Mouse (Mus musculus): Measurements from ENCODE around the gene Sh2d6.

GRCm38 (mm10) chr6:72553079-72553412 is 31.5 kb upstream of the Sh2d6 start:
- TF ChIP-seq POLR2A (IDR thresholded peaks at IDR 0.05; ENCODE audit: control insufficient read depth, low read depth, low read length) (no peak), CTCF (IDR thresholded peaks at IDR 0.05; ENCODE audit: control insufficient read depth, insufficient read depth, insufficient replicate concordance, low read depth, low read length) (no peak)

All from testis, adult 2 months (tissue).